Mouse (Mus musculus) erythroblast, embryonic 14.5 days (primary cell): Measurements from ENCODE around the gene Lrrc55.

ENCODE experiments used
- GATA1 ChIP-seq: IDR thresholded peaks from 2 replicates; pipeline ENCODE4 v1.6.1; 2012; ENCODE audit warnings: low read length, inconsistent platforms, mixed read lengths
- TAL1 ChIP-seq: IDR thresholded peaks from 3 replicates; pipeline ENCODE4 v1.6.1; 2012; ENCODE audit warnings: low read length, inconsistent platforms, mixed read lengths

GRCm38 (mm10) chr2:85157382-85157781 is 39.6 kb downstream of the Lrrc55 start:
- TF ChIP-seq GATA1 (no peak), TAL1 (no peak)
